Mouse (Mus musculus) E14TG2a.4 (cell line): ENCODE measurements at regions not wholly inside any gene's neighbourhood (a gene's known extent, or its start where the extent isn't known, plus 50 kb on each side); places are given as distances from the start of the nearest gene placed in this dataset.

Experiments
- CTCF ChIP-seq: conservative IDR thresholded peaks from 2 replicates; pipeline ENCODE4 v1.5.1; 2014; ENCODE audit warnings: low read length
- POU5F1 ChIP-seq: IDR thresholded peaks from 2 replicates; pipeline ENCODE4 v1.6.1; 2014; ENCODE audit warnings: low read length, borderline replicate concordance

- TF ChIP-seq CTCF (no peak), POU5F1 (no peak)
Measured at GRCm38 (mm10) chr8:50120041-50120440, 1276.3 kb upstream of the Tenm3 start.
